Mouse (Mus musculus): ENCODE measurements around the gene Ubap2. TPM values are rescaled to one million over a fixed set of nuclear protein-coding genes. Genes with fewer than 3 reads are reported as not detected.

Gene Ubap2
- 59.8 and 64.4 TPM in 2 replicates for polyA plus RNA-seq (2015; fragmentation: Nextera tagmentation; extraction: Ambion mirVana)

- peak within 1 kb of the TSS; percentile 82 for H3K4me3 ChIP-seq (replicated peaks)
- H3K4me1 ChIP-seq, result peaks cover 20% of the 10 kb centered on the region
- whole genome bisulfite sequencing, result under 1% methylated on average over 60 of the region's 60 CpGs
- H3K9ac ChIP-seq, result peak within 1 kb of the TSS; percentile 78
- no peaks in the 10 kb centered on the region for H3K9me3 ChIP-seq (replicated peaks)
- H3K27ac ChIP-seq (replicated peaks), result peak within 1 kb of the TSS; percentile 98
- H3K27me3 ChIP-seq, result no peaks in the 10 kb centered on the region
- peak; percentile 97 for ATAC-seq (ENCODE audit: insufficient number of reproducible peaks, low FRiP score, low TSS enrichment, low read depth)
- peaks cover 10% of the 10 kb centered on the region; the same call in 1 of the 2 replicates for H3K36me3 ChIP-seq
- peak within 1 kb of the TSS; percentile 55 for H3K4me2 ChIP-seq (replicated peaks)
These were observed at the start of gene Ubap2 for GRCm38 (mm10) chr4:41274980-41275850. Ubap2 (minus strand) TSS chr4:41275144.

DNA sequence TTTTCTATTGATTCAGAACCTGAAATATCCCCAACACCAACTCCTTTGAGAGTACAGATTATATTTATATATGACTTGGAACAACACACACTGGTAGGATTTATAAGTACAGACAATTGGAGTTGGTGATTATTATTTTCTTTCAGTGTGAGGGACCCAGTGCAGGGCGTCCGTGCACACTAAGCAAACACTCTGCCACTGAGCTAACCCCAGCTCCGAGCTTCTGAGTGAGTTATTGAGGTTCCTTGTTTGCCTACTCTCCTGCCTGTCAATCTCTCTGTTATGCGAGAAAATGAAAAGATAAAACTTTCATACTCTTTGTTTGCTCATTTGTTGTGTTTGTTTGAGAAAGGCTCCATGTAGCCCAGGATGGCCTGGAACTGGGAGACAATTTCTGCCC, 46.0 kb upstream of the Ubap2 start:
- Histone ChIP-seq H3K4me3 (replicated peaks) (no peak overlapping the region), H3K4me1 (no peaks in the 10 kb centered on the region), H3K9me3 (replicated peaks) (no peaks in the 10 kb centered on the region), H3K27me3 (no peaks in the 10 kb centered on the region), H3K9ac (no peak overlapping the region), H3K27ac (replicated peaks) (no peak overlapping the region), H3K4me2 (replicated peaks) (no peak overlapping the region), H3K36me3 (no peaks in the 10 kb centered on the region)
- WGBS, result 74% methylated on average over 4 of the region's 4 CpGs
- no peak for ATAC-seq (ENCODE audit: insufficient number of reproducible peaks, low FRiP score, low TSS enrichment, low read depth)

- H3K4me2 ChIP-seq (replicated peaks), result no peak overlapping the region
These were observed 43.3 kb upstream of the Ubap2 start for GRCm38 (mm10) chr4:41318267-41318666.

DNA sequence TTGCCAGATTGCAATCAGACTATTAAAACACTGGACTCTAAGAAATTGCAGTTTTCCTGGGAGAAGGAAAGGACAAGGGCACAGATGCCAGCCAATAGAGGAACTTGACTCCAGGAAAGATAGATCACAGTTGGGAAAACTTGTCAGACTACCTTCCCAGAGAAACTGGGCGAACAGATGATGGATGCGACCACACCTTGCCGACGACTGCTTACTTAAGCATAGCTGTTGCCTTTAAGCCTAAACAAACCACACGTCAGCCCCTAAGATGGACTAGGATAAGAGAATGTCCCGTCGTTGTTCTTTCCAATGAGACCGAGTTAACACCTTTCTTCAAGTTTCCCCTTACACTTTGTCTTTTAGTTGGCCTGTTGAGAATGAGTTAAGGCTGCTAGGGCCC, 40.2 kb upstream of the Ubap2 start:
- Histone ChIP-seq H3K4me2 (replicated peaks) (peak overlapping the region; percentile 80), H3K36me3 (peaks cover 21% of the 10 kb centered on the region), H3K27me3 (no peaks in the 10 kb centered on the region), H3K9ac (no peak overlapping the region), H3K4me3 (replicated peaks) (peak overlapping the region; percentile 100), H3K9me3 (replicated peaks) (no peaks in the 10 kb centered on the region), H3K27ac (replicated peaks) (peak overlapping the region; percentile 99), H3K4me1 (peaks cover 17% of the 10 kb centered on the region)
- no peak for ATAC-seq (ENCODE audit: insufficient number of reproducible peaks, low FRiP score, low TSS enrichment, low read depth)
- WGBS, result 37% methylated on average over 8 of the region's 8 CpGs

More at GRCm38 (mm10) chr4:41318267-41318666, 43.3 kb upstream of the Ubap2 start:
- H3K27ac ChIP-seq (replicated peaks), result no peak overlapping the region
- H3K27me3 ChIP-seq, result no peaks in the 10 kb centered on the region
- H3K9ac ChIP-seq, result no peak overlapping the region
- H3K9me3 ChIP-seq (replicated peaks), result no peaks in the 10 kb centered on the region
- WGBS, result 82% methylated on average over 5 of the region's 5 CpGs
- H3K4me3 ChIP-seq (replicated peaks), result no peak overlapping the region
- no peaks in the 10 kb centered on the region for H3K36me3 ChIP-seq
- ATAC-seq (ENCODE audit: insufficient number of reproducible peaks, low FRiP score, low TSS enrichment, low read depth), result no peak
- peaks cover 12% of the 10 kb centered on the region for H3K4me1 ChIP-seq

DNA sequence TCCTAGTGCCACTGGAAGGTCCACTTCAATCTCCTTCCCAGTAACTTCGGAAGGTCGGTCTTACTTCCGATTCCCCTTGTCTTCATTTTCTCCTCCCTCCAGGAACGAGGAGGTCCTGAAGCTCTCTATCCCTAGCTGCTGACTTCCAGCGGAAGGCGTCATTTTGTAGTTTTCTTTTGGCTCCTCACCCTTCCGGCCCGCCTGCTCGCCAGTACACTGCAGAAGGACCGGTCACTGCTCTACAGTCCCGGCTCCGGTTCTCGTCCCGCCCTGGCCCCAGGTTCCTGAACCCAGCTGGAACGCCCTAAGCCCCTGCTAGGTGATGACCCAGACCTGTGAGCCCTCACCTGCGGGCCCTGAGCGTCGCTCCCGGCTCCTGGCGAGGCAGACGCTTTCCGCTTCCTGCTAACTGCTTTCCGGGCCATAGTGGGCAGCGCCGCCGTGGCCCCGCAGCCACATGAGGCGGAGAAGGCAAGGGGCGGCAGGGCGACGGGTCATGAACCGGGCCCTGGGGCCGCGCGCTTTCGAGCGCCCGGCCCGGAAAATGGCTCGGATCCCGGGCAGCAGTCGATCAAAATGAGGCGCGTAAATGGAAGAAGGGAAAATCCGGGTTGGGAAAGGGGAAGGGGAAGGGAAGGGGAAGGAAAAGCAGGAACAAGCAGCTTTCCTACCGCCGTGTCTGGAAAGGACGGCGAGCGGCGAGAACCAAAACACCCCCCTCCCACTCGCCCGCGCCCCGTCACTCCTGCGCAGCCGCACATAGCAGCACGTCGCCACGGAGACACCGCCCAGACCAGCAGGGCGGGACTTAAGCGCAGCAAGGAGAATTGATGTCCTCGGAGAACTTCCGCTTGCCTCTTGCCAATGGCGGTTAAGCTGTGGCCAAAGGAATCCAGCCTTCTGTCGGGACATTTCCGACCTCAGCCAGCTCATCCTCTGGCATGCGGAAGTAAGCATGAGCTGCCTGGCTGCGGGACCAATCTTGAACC, 39.5 kb upstream of the Ubap2 start, which contains the start of gene Dcaf12:
Dcaf12 (minus strand) TSS at position 749 of the 989 bp plus-strand sequence.
- under 1% methylated on average over 70 of the region's 70 CpGs for WGBS
- peak; percentile 95 for ATAC-seq (ENCODE audit: insufficient number of reproducible peaks, low FRiP score, low TSS enrichment, low read depth)

DNA sequence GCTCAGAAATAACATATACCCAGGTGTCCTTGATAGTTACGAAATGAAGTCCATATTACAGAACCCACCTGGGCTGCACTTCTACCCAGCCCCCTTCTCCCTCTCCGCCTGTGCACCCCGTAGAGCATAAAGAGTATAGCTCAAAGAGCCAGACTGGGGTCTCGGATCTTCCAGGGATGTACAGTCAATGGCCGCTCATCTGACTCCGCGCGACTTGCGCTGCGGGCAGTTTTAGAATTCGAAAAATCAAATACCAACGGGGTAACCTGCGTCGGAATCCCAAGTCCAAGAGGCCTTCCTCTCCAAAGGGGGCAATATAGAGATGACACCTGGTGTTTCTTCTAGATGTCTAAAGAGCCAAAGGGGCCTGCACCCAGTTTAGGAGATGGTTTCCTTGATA, 38.8 kb upstream of the Ubap2 start:
- peak overlapping the region; percentile 80 for H3K4me2 ChIP-seq (replicated peaks)
- 15% methylated on average over 14 of the region's 14 CpGs for WGBS

More for the DNA sequence above, 39.5 kb upstream of the Ubap2 start, which contains the start of gene Dcaf12:
- Histone ChIP-seq H3K9me3 (replicated peaks) (no peaks in the 10 kb centered on the region), H3K27me3 (no peaks in the 10 kb centered on the region), H3K4me1 (peaks cover 17% of the 10 kb centered on the region), H3K36me3 (peaks cover 28% of the 10 kb centered on the region), H3K4me2 (replicated peaks) (peak within 1 kb of the TSS; percentile 80), H3K27ac (replicated peaks) (peak within 1 kb of the TSS; percentile 99), H3K9ac (peak within 1 kb of the TSS; percentile 97), H3K4me3 (replicated peaks) (peak within 1 kb of the TSS; percentile 100)

GRCm38 (mm10) chr4:41310567-41311563, 35.9 kb upstream of the Ubap2 start:
- Histone ChIP-seq H3K36me3 (peaks cover 61% of the 10 kb centered on the region), H3K4me3 (replicated peaks) (no peak overlapping the region), H3K27me3 (no peaks in the 10 kb centered on the region), H3K9me3 (replicated peaks) (no peaks in the 10 kb centered on the region), H3K4me1 (peaks cover 17% of the 10 kb centered on the region), H3K4me2 (replicated peaks) (no peak overlapping the region), H3K9ac (no peak overlapping the region), H3K27ac (replicated peaks) (no peak overlapping the region)
- WGBS, result 87% methylated on average over 9 of the region's 9 CpGs
- no peak for ATAC-seq (ENCODE audit: insufficient number of reproducible peaks, low FRiP score, low TSS enrichment, low read depth)

More for the DNA sequence above, 38.8 kb upstream of the Ubap2 start:
- H3K9ac ChIP-seq, result peak overlapping the region; percentile 97
- no peaks in the 10 kb centered on the region for H3K9me3 ChIP-seq (replicated peaks)
- peaks cover 34% of the 10 kb centered on the region for H3K36me3 ChIP-seq
- peak overlapping the region; percentile 99 for H3K27ac ChIP-seq (replicated peaks)
- ATAC-seq (ENCODE audit: insufficient number of reproducible peaks, low FRiP score, low TSS enrichment, low read depth), result no peak
- H3K27me3 ChIP-seq, result no peaks in the 10 kb centered on the region
- peak overlapping the region; percentile 100 for H3K4me3 ChIP-seq (replicated peaks)
- peaks cover 17% of the 10 kb centered on the region for H3K4me1 ChIP-seq

DNA sequence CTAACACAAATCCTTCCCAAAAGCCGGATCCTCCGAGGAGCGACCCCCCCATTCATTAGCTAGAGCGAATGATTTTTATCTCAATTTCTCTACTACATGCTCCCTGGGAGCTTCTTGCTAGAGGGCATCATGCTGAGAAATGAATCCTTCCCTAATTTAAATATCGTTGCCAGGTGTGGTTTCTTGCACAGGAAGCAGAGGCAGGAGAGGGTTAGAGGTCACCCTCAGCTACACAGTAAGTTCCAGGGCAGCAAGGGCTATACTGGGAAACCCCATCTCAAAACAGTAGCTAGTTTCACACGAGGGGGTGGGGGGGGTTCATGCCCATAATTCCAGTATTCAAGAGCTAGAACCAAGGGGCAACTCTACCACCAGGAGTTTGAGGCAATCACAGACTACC, 32.5 kb upstream of the Ubap2 start:
- Histone ChIP-seq H3K36me3 (peaks cover 75% of the 10 kb centered on the region), H3K9ac (no peak overlapping the region), H3K4me2 (replicated peaks) (no peak overlapping the region), H3K4me1 (0 out of 2 replicates have a peak, but pooled peaks cover 4% of the 10 kb centered on the region), H3K4me3 (replicated peaks) (no peak overlapping the region), H3K9me3 (replicated peaks) (no peaks in the 10 kb centered on the region), H3K27me3 (no peaks in the 10 kb centered on the region), H3K27ac (replicated peaks) (no peak overlapping the region)
- no peak for ATAC-seq (ENCODE audit: insufficient number of reproducible peaks, low FRiP score, low TSS enrichment, low read depth)
- 66% methylated on average over 6 of the region's 6 CpGs for WGBS

- H3K4me2 ChIP-seq (replicated peaks), result no peak overlapping the region
- H3K4me1 ChIP-seq, result 0 out of 2 replicates have a peak, but pooled peaks cover 4% of the 10 kb centered on the region
- H3K36me3 ChIP-seq, result peaks cover 77% of the 10 kb centered on the region
- 0 out of 2 replicates have a peak overlapping the region, but pooled peaks have one; percentile 28 for H3K27ac ChIP-seq (replicated peaks)
- 43% methylated on average over 3 of the region's 3 CpGs for WGBS
- H3K4me3 ChIP-seq (replicated peaks), result no peak overlapping the region
- ATAC-seq (ENCODE audit: insufficient number of reproducible peaks, low FRiP score, low TSS enrichment, low read depth), result no peak
- H3K27me3 ChIP-seq, result no peaks in the 10 kb centered on the region
- no peaks in the 10 kb centered on the region for H3K9me3 ChIP-seq (replicated peaks)
- H3K9ac ChIP-seq, result no peak overlapping the region
These were observed 29.4 kb upstream of the Ubap2 start for GRCm38 (mm10) chr4:41304302-41304701.

GRCm38 (mm10) chr4:41303671-41304070, 28.7 kb upstream of the Ubap2 start:
- WGBS, result 84% methylated on average over 7 of the region's 7 CpGs
- no peak overlapping the region for H3K4me2 ChIP-seq (replicated peaks)
- no peaks in the 10 kb centered on the region for H3K9me3 ChIP-seq (replicated peaks)
- no peak overlapping the region for H3K4me3 ChIP-seq (replicated peaks)
- no peaks in the 10 kb centered on the region for H3K27me3 ChIP-seq
- ATAC-seq (ENCODE audit: insufficient number of reproducible peaks, low FRiP score, low TSS enrichment, low read depth), result no peak
- H3K27ac ChIP-seq (replicated peaks), result no peak overlapping the region
- H3K4me1 ChIP-seq, result 0 out of 2 replicates have a peak, but pooled peaks cover 4% of the 10 kb centered on the region
- H3K36me3 ChIP-seq, result peaks cover 77% of the 10 kb centered on the region
- H3K9ac ChIP-seq, result no peak overlapping the region
